Comparison of ENCODE assay signal across 9 mouse cellular contexts in genomic region chr10:22163705-22164583, GRCm38 (mm10). TPM values are rescaled to one million over a fixed set of nuclear protein-coding genes. Genes with fewer than 3 reads are reported as not detected.
A peak's percentile ranks its signal among the peaks of the same experiment; 100 is the strongest.
DNase-seq lines count a peak whose midpoint lies in the region; ATAC-seq and TF ChIP-seq lines count a peak whose summit lies in the region.
"Not testable (repeated sequence)": the region's sequence is repeated elsewhere in the genome, so short reads cannot be mapped to it uniquely, and the experiment has no call there.
"Had no signal": no experiment of that assay in that cellular context is flagged by ENCODE, and none has a peak within 500 bp of the region (broad histone marks: within the 10 kb centered on the region; RNA-seq: fewer than 3 reads in every experiment).

No protein-coding gene starts in this region.

- peak; percentile 58 for ATAC-seq in forebrain, embryonic 11.5 days (replicated peaks; ENCODE audit: low FRiP score)
- ATAC-seq in heart, embryonic 14.5 days (ENCODE audit: insufficient number of reproducible peaks, insufficient read depth, low FRiP score, low read depth), result not testable (repeated sequence)
- ATAC-seq in kidney, embryonic 14.5 days (ENCODE audit: low FRiP score, low TSS enrichment), result 0 out of 2 replicates have a peak, but pooled peaks have one; percentile 46
- peak; percentile 68; the same call in 1 of the 2 replicates for ATAC-seq in limb, embryonic 13.5 days (ENCODE audit: low FRiP score, low read depth)
- ATAC-seq in midbrain, embryonic 15.5 days (replicated peaks), result peak; percentile 85

- not testable (repeated sequence) for TF ChIP-seq POLR2A in bone marrow, adult 2 months (IDR thresholded peaks at IDR 0.05; ENCODE audit: borderline replicate concordance, control insufficient read depth, low read depth, low read length)

- not testable (repeated sequence) for H3K9ac ChIP-seq in forebrain, embryonic 11.5 days (ENCODE audit: low read length); heart, embryonic 14.5 days (ENCODE audit: low read length); kidney, embryonic 14.5 days (ENCODE audit: low read depth, low read length); limb, embryonic 13.5 days; midbrain, embryonic 15.5 days

- WGBS in bone marrow, adult 2 months, result 31% methylated on average over 16 of the region's 16 CpGs
- 33% methylated on average over 13 of the region's 16 CpGs for WGBS in forebrain, embryonic 11.5 days
- WGBS in heart, embryonic 14.5 days, result 34% methylated on average over 13 of the region's 16 CpGs
- 36% methylated on average over 14 of the region's 16 CpGs for WGBS in kidney, embryonic 14.5 days
- 38% methylated on average over 15 of the region's 16 CpGs for WGBS in limb, embryonic 13.5 days
- WGBS in midbrain, embryonic 15.5 days, result 39% methylated on average over 16 of the region's 16 CpGs

- H3K4me3 ChIP-seq in bone marrow, adult 2 months (replicated peaks; ENCODE audit: control insufficient read depth, low read depth, low read length); forebrain, embryonic 11.5 days (ENCODE audit: low read depth, low read length); kidney, embryonic 14.5 days (ENCODE audit: low read length); limb, embryonic 13.5 days; midbrain, embryonic 15.5 days: not testable (repeated sequence)
- H3K4me3 ChIP-seq in heart, embryonic 14.5 days (ENCODE audit: control insufficient read depth in 1 of 2, insufficient read depth in 1 of 2, low read depth in 1 of 2, low read length in 2 of 2), result peak overlapping the region in 1 of 2 experiments; percentile 14; a peak in 1 of 4 replicates

- not testable (repeated sequence) for H3K36me3 ChIP-seq in forebrain, embryonic 11.5 days (ENCODE audit: control insufficient read depth, insufficient read depth, low read length); heart, embryonic 14.5 days (ENCODE audit: control insufficient read depth, insufficient read depth, low read length); kidney, embryonic 14.5 days (ENCODE audit: control insufficient read depth, insufficient read depth, low read length); limb, embryonic 13.5 days; midbrain, embryonic 15.5 days (replicated peaks)

- not testable (repeated sequence) for H3K4me1 ChIP-seq in bone marrow, adult 2 months (ENCODE audit: control insufficient read depth, insufficient read depth, low read length); forebrain, embryonic 11.5 days (replicated peaks; ENCODE audit: control insufficient read depth, insufficient read depth, low read length); heart, embryonic 14.5 days (ENCODE audit: control insufficient read depth in 2 of 2, insufficient read depth in 2 of 2, low read length in 2 of 2); kidney, embryonic 14.5 days (ENCODE audit: control insufficient read depth, insufficient read depth, low read length); limb, embryonic 13.5 days; midbrain, embryonic 15.5 days

- not testable (repeated sequence) for H3K27ac ChIP-seq in bone marrow, adult 2 months (ENCODE audit: control insufficient read depth, insufficient read depth, low read depth, low read length, poor library complexity); forebrain, embryonic 11.5 days (ENCODE audit: low read depth, low read length); heart, embryonic 14.5 days (replicated peaks in 1 of 2; ENCODE audit: control insufficient read depth in 1 of 2, insufficient read depth in 1 of 2, low read depth in 2 of 2, low read length in 2 of 2); kidney, embryonic 14.5 days (ENCODE audit: low read depth, low read length); limb, embryonic 13.5 days; midbrain, embryonic 15.5 days

- TF ChIP-seq CTCF in bone marrow, adult 2 months (IDR thresholded peaks at IDR 0.05; ENCODE audit: control insufficient read depth, insufficient read depth, low read length), result peak; percentile 42; the same call in 1 of the 2 replicates

- H3K4me2 ChIP-seq in forebrain, embryonic 11.5 days (ENCODE audit: low read depth, low read length, severe bottlenecking), result peak overlapping the region; percentile 39; the same call in 1 of the 2 replicates
- H3K4me2 ChIP-seq in heart, embryonic 14.5 days (ENCODE audit: low read length), result peak overlapping the region; percentile 58
- peak overlapping the region; percentile 35 for H3K4me2 ChIP-seq in kidney, embryonic 14.5 days (replicated peaks; ENCODE audit: low read depth, low read length)
- H3K4me2 ChIP-seq in limb, embryonic 13.5 days (replicated peaks), result peak overlapping the region; percentile 48
- H3K4me2 ChIP-seq in midbrain, embryonic 15.5 days, result peak overlapping the region; percentile 34

- peaks cover 13% of the 10 kb centered on the region for H3K27me3 ChIP-seq in forebrain, embryonic 11.5 days (ENCODE audit: control insufficient read depth, insufficient read depth, low read length)
- H3K27me3 ChIP-seq in heart, embryonic 14.5 days (ENCODE audit: control insufficient read depth, insufficient read depth, low read length), result peaks cover 19% of the 10 kb centered on the region; the same call in 1 of the 2 replicates
- H3K27me3 ChIP-seq in kidney, embryonic 14.5 days (ENCODE audit: control insufficient read depth, insufficient read depth, low read length), result peaks cover 19% of the 10 kb centered on the region
- H3K27me3 ChIP-seq in limb, embryonic 13.5 days, result peaks cover 34% of the 10 kb centered on the region
- peaks cover 18% of the 10 kb centered on the region for H3K27me3 ChIP-seq in midbrain, embryonic 15.5 days (replicated peaks)

- DNase-seq in B cell, adult 2 months, result peak; percentile 86 to 87
- peak; percentile 79 for DNase-seq in forebrain, embryonic 11.5 days (ENCODE audit: low spot score)
- DNase-seq in spleen, postnatal 10 days (ENCODE audit: low spot score in 2 of 2), result peak; percentile 56 to 77

- not testable (repeated sequence) for H3K9me3 ChIP-seq in forebrain, embryonic 11.5 days (ENCODE audit: control insufficient read depth, low read length); heart, embryonic 14.5 days (ENCODE audit: control insufficient read depth, low read length); kidney, embryonic 14.5 days (ENCODE audit: control insufficient read depth, low read length); limb, embryonic 13.5 days; midbrain, embryonic 15.5 days

RNA-seq across cellular contexts. Expression of gene H60b, which starts 5.6 kb away (rescaled TPM):
- not detected in 2 replicates for polyA plus RNA-seq in bone marrow, adult 2 months (2011; ENCODE audit: insufficient read depth, insufficient read length, low replicate concordance, missing spikeins)
- polyA plus RNA-seq in forebrain, embryonic 11.5 days (2014; fragmentation: Nextera tagmentation; extraction: Ambion mirVana), result 0.17 and 0.44 TPM in 2 replicates
- 0.19 and 0.75 TPM in 2 replicates for polyA plus RNA-seq in heart, embryonic 14.5 days (2014; fragmentation: Nextera tagmentation; extraction: Ambion mirVana)
- polyA plus RNA-seq in kidney, embryonic 14.5 days (2014; fragmentation: Nextera tagmentation; extraction: Ambion mirVana), result 1.2 and 1.5 TPM in 2 replicates
- polyA plus RNA-seq in limb, embryonic 13.5 days (2015; fragmentation: Nextera tagmentation; extraction: Ambion mirVana), result 0.62 and 0.70 TPM in 2 replicates
- 0.52 and 1.1 TPM in 2 replicates for polyA plus RNA-seq in midbrain, embryonic 15.5 days (2015; fragmentation: Nextera tagmentation; extraction: Ambion mirVana)
- polyA plus RNA-seq: erythroblast, embryonic 14.5 days had no signal

RNA-seq across cellular contexts. Expression of gene Raet1e, which starts 5.6 kb away (rescaled TPM):
- polyA plus RNA-seq in bone marrow, adult 2 months (2011; ENCODE audit: insufficient read depth, insufficient read length, low replicate concordance, missing spikeins), result 1.6 TPM in 1 of 2 replicates, not detected in the other
- polyA plus RNA-seq in forebrain, embryonic 11.5 days (2014; fragmentation: Nextera tagmentation; extraction: Ambion mirVana), result 9.0 and 9.1 TPM in 2 replicates
- 1.6 and 2.7 TPM in 2 replicates for polyA plus RNA-seq in heart, embryonic 14.5 days (2014; fragmentation: Nextera tagmentation; extraction: Ambion mirVana)
- polyA plus RNA-seq in kidney, embryonic 14.5 days (2014; fragmentation: Nextera tagmentation; extraction: Ambion mirVana), result 12.2 and 14.6 TPM in 2 replicates
- 12.0 and 13.0 TPM in 2 replicates for polyA plus RNA-seq in limb, embryonic 13.5 days (2015; fragmentation: Nextera tagmentation; extraction: Ambion mirVana)
- 0.81 and 1.3 TPM in 2 replicates for polyA plus RNA-seq in midbrain, embryonic 15.5 days (2015; fragmentation: Nextera tagmentation; extraction: Ambion mirVana)
- polyA plus RNA-seq: erythroblast, embryonic 14.5 days had no signal

RNA-seq across cellular contexts. Expression of gene E030030I06Rik, which starts 14.9 kb away (rescaled TPM):
- 9.2 and 9.8 TPM in 2 replicates for polyA plus RNA-seq in bone marrow, adult 2 months (2011; ENCODE audit: insufficient read depth, insufficient read length, low replicate concordance, missing spikeins)
- 18.8 and 22.3 TPM in 2 replicates for polyA plus RNA-seq in forebrain, embryonic 11.5 days (2014; fragmentation: Nextera tagmentation; extraction: Ambion mirVana)
- 12.9 and 20.7 TPM in 2 replicates for polyA plus RNA-seq in heart, embryonic 14.5 days (2014; fragmentation: Nextera tagmentation; extraction: Ambion mirVana)
- polyA plus RNA-seq in kidney, embryonic 14.5 days (2014; fragmentation: Nextera tagmentation; extraction: Ambion mirVana), result 35.5 and 42.1 TPM in 2 replicates
- 18.1 and 18.9 TPM in 2 replicates for polyA plus RNA-seq in limb, embryonic 13.5 days (2015; fragmentation: Nextera tagmentation; extraction: Ambion mirVana)
- polyA plus RNA-seq in midbrain, embryonic 15.5 days (2015; fragmentation: Nextera tagmentation; extraction: Ambion mirVana), result 2.9 and 4.1 TPM in 2 replicates
- polyA plus RNA-seq: erythroblast, embryonic 14.5 days had no signal
